Mouse (Mus musculus) left cerebral cortex, postnatal 36 days (tissue): ENCODE results near the gene Ngef. TPM values are rescaled to one million over a fixed set of nuclear protein-coding genes. Genes with fewer than 3 reads are reported as not detected.

Experiments used
- total RNA-seq, 2 experiments: library from RNA; stranded (reverse); gene quantifications; 2 replicates each; pipeline ENCODE4 v1.2.3; 2021

Gene Ngef
- total RNA-seq, 2 experiments from 2014 or later = 359 to 394 TPM

Other genes with a start within 250 kb of the Ngef start
- gene Gigyf2, start 246.9 kb downstream of the Ngef start, total RNA-seq = 100 to 1,000 TPM; 106 to 121 TPM
- gene Kcnj13, start 179.1 kb downstream of the Ngef start, total RNA-seq = 1 to 10 TPM; 2.1 to 3.9 TPM
- not detected for gene Snorc, start 103.6 kb downstream of the Ngef start, total RNA-seq
- gene Neu2, start 64.0 kb downstream of the Ngef start, total RNA-seq = 1 to 10 TPM; 5.7 to 8.7 TPM
- 10 to 100 TPM; 19.8 to 20.5 TPM for gene Inpp5d, start 46.4 kb upstream of the Ngef start, total RNA-seq
- 10 to 100 TPM; 56.6 to 77.5 TPM for gene Atg16l1, start 182.0 kb upstream of the Ngef start, total RNA-seq
- gene Sag, start 229.8 kb upstream of the Ngef start, total RNA-seq = 1 to 10 TPM; 2.0 to 3.7 TPM